Mouse (Mus musculus): ENCODE data around the gene Mrpl17.
"Not testable (repeated sequence)": the region's sequence is repeated elsewhere in the genome, so short reads cannot be mapped to it uniquely, and the experiment has no call there.

Gene Mrpl17

DNA sequence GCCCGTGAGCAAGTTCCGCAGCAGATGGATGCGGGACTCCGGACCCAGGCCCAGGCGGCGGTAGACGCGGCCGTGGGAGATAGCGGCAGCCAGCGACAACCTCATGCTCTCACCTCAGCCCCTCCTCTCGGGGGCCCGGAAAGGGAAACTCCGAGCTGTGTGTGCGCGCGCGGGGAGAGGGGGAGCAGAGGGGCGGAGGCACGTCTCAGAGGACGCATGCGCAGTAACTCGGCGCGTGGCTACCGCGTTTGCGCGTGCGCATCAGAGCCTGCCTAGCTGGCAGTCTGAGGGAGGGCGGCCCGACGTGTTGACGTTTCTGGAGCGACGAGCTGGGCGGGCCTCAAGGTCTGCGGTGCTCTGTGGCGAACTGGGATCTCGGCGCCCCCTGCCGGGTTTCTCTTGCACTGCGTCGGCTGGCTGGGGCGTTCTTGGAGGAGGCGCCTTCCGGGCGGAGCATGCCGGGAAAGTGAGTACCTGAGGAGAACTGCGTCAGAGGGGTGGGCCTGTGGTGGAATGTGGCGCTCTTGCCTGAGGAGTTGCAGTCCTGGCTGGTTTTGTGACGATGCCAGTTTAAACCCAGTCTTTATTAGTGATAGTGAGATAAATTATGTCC is at the start of gene Mrpl17:
Mrpl17 (minus strand) TSS at position 223 of the 613 bp plus-strand sequence.
- peak; percentile 100 for DNase-seq (ENCODE audit: low spot score)

DNA sequence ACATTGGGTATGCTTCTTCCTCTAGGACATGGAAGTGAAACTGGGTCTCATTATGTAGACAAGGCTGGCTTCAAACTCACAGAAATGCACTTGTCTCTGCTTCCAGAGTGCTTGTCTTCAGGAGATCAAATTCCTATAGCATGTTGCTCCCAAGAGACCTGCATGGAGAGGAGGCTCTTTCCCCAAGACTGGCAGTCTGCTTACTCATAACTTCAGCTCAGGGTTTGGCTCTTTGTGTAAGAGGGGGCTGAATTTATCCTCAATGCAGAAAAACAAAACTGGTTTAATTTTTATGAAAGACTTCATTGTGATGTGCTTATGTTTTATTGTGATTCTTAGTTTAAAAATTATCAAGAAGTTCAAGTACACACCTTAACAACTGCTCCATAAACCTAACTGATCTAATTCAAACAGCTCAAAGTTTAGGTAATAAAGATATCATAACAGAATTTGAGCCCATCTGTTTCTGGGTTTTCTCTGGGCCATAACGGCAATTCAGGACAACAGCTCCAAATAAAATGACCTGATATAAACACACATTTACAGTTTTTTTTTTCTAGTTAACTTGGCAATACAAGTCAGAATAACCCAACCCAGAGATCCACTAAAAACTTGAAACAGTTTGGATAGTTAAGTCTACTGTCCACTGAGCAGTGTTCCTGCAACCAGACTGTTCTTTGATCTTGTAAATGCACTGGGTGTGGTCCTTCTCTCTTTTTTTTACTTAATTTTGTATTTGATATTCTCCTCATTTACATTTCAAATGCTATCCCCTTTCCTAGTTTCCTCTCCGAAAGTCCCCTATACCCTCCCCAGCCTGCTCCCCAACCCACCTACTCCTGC is 45.0 kb upstream of the Mrpl17 start:
- not testable (repeated sequence) for DNase-seq (ENCODE audit: low spot score)

- DNase-seq (ENCODE audit: low spot score), result no peak
Measured at GRCm38 (mm10) chr7:105824281-105824680, 13.4 kb upstream of the Mrpl17 start.

GRCm38 (mm10) chr7:105818483-105818882 is 7.6 kb upstream of the Mrpl17 start:
- no peak for DNase-seq (ENCODE audit: low spot score)

- DNase-seq (ENCODE audit: low spot score), result no peak
Measured at GRCm38 (mm10) chr7:105816736-105817135, 5.8 kb upstream of the Mrpl17 start.

DNA sequence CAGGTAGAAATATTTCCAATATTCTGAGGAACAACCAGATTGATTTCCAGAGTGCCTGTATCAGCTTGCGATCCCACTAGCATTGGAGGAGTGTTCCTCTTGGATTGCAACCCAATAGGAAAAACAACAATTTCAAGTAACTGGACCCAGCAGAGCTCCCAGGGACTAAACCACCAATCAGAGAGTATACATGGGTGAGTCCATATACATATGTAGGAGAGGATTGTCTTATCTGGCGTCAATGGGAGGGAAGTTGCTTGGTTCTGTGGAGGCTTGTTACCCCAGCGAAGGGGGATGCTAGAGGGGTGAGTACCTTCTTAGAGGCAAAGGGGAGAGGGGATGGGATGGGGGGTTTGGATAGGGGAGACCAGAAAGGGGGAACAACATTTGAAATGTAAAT is 2.4 kb upstream of the Mrpl17 start:
- no peak for DNase-seq (ENCODE audit: low spot score)

- no peak for DNase-seq (ENCODE audit: low spot score)
Measured at GRCm38 (mm10) chr7:105812566-105812965, 1.7 kb upstream of the Mrpl17 start.

DNA sequence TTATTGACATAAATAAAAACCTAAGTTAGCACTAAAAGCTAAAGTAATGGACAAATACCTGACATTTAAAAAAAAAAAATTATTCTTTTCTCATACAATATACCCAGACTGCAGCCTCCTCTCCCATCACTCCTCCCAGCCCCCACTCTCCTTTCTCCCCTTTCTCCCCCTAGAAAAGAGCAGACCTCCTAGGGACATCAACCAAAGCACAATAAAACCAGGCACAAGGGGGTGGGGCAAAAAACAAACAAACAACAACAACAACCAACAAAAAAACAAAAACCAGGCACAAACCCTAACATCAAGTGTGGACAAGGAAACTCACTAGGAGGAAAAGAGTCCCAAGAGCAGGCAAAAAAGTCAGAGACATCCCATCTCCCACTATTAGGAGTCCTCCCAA is 617 bp upstream of the Mrpl17 start:
- DNase-seq (ENCODE audit: low spot score), result no peak

DNA sequence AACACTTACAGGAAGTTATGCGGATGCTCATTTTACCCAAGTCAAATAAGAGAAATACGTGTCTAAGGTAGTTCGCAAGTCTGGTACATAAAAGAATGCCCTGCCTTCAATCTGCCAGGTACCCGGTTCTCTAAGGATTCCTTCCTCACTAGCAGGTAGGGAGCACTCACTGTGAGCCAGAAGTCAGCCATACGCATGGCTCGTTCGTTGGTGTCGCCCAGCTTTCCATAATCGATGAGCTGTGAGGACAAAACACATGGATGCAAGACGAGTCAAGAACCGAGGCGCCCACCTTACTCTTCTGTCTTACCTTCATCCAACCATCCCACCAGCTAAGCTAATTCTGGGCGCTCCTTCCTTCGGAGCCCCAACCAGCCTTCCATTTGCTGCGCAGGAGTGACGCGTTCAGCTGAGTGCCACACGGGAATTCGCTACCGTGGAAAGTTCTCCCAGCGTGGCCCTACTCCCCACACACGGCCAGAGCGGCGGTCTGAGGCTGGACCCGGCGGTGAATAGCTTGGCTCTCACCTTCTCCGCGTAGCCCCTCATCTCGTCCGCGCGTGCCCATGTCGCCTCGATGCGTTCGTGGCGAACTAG is 521 bp downstream of the Mrpl17 start:
- DNase-seq (ENCODE audit: low spot score), result no peak

DNA sequence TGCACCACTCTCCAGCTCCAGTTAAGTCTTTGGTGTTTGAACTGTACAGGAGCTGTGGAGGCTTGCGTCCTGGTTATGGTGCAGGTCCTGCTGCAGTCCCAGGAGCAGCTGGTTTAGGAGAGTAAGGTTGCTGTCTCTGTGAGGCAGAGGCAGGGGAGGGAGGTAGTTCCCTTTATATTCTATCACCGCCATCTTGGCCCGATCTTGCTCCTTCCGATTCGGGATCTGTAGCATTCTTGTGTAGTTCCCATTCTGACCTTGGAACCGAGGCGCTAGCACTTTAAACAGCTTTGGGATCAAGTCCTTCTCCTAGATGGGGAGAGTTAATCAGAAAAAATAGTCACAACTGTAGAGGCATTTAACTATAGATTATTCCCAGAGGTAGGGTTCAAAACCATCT is 1.1 kb downstream of the Mrpl17 start:
- DNase-seq (ENCODE audit: low spot score), result no peak

GRCm38 (mm10) chr7:105808385-105808784 is 2.5 kb downstream of the Mrpl17 start:
- no peak for DNase-seq (ENCODE audit: low spot score)

- no peak for DNase-seq (ENCODE audit: low spot score)
Measured at GRCm38 (mm10) chr7:105806716-105807115, 4.2 kb downstream of the Mrpl17 start.

DNA sequence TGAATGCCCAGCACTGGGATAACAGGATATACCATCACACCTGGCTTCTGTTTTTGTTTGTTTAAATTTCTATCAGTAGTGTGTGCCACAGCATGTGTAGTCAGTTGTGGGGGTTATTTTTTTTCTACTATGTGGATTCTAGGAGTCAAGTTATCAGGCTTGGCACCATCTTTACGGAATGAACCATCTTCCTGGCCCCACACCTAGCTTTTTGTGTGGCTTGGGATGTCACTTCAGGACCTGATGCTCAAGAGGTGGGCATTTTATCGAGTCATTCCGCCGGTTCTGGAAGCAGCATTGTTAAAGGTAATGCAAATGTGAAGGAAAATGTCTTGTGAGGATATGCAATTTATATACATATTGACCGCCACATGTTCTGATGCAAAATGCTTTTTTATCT is 4.8 kb downstream of the Mrpl17 start:
- DNase-seq (ENCODE audit: low spot score), result no peak

- DNase-seq (ENCODE audit: low spot score), result no peak
Measured at GRCm38 (mm10) chr7:105803428-105803827, 7.5 kb downstream of the Mrpl17 start.

DNA sequence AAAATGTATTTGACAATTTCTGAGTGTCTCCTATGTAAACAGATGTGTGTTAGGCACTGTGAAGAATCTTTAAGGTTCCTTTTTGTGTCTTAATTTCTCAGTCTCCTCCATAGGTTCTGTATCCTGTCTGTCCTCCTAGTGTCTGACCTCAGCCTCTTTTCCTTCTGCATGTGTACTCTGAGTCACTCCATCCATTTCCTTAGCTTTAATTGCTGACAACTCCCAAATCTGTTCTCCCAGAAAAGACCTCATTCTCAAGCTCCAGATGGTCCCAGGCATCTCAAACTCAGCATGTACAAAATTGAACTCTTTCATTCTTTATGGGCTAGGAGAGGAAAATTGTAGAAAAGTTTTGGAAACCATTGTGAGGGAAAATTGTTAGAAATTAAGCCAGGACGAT is 8.1 kb downstream of the Mrpl17 start:
- DNase-seq (ENCODE audit: low spot score), result no peak

- DNase-seq (ENCODE audit: low spot score), result no peak
Measured at GRCm38 (mm10) chr7:105802312-105802711, 8.6 kb downstream of the Mrpl17 start.

- DNase-seq (ENCODE audit: low spot score), result no peak
Measured at GRCm38 (mm10) chr7:105796972-105797371, 13.9 kb downstream of the Mrpl17 start.

GRCm38 (mm10) chr7:105795759-105796366 is 15.0 kb downstream of the Mrpl17 start:
- DNase-seq (ENCODE audit: low spot score), result no peak

DNA sequence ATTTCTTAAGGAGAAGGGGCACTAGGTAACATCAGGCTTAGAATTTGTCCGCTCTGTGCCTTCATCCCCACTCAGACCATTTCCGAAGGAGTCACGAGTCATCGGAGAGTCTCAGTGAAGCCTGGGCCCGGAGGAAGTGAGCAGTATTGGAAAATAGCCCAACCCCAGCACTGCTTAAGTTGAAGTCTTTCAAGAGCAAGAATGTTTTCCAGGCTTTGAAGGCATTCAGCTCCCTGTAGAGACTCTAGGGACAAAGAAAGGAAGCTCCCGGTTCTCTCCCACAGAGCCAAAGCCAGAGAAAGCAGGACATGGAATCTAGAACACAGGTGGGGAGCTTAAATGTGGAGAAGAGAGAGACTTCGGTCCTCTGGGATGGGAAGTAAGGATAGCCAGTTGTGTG is 17.2 kb downstream of the Mrpl17 start:
- DNase-seq (ENCODE audit: low spot score), result no peak

- no peak for DNase-seq (ENCODE audit: low spot score)
Measured at GRCm38 (mm10) chr7:105791147-105791546, 19.8 kb downstream of the Mrpl17 start.

- no peak for DNase-seq (ENCODE audit: low spot score)
Measured at GRCm38 (mm10) chr7:105787285-105788140, 23.4 kb downstream of the Mrpl17 start, which contains the start of gene Dchs1. Gene Dchs1, minus strand, starts transcription at chr7:105787654.
